In genomic region chr4:62824581-62824980, GRCm38 (mm10) we compare ENCODE assay signal across 18 mouse cellular contexts.
DNase-seq lines count a peak whose midpoint lies in the region; ATAC-seq and TF ChIP-seq lines count a peak whose summit lies in the region.
"Had no signal": no experiment of that assay in that cellular context is flagged by ENCODE, and none has a peak within 500 bp of the region (broad histone marks: within the 10 kb centered on the region; RNA-seq: fewer than 3 reads in every experiment).

No protein-coding gene starts in this region.

- no peaks in the 10 kb centered on the region for H3K36me3 ChIP-seq in heart, embryonic 10.5 days
- no peaks in the 10 kb centered on the region for H3K36me3 ChIP-seq in embryonic facial prominence, embryonic 13.5 days
- H3K36me3 ChIP-seq in hindbrain, embryonic 14.5 days (replicated peaks; ENCODE audit: control insufficient read depth, insufficient read depth): no peaks in the 10 kb centered on the region
- no peaks in the 10 kb centered on the region for H3K36me3 ChIP-seq in midbrain, postnatal 0 days (ENCODE audit: insufficient read depth, low read length)
- H3K36me3 ChIP-seq: midbrain, embryonic 12.5 days had no signal

- TF ChIP-seq CTCF in midbrain, postnatal 0 days (IDR thresholded peaks at IDR 0.05): no peak

- no peaks in the 10 kb centered on the region for H3K4me1 ChIP-seq in heart, embryonic 10.5 days
- peaks cover 27% of the 10 kb centered on the region for H3K4me1 ChIP-seq in embryonic facial prominence, embryonic 13.5 days
- no peaks in the 10 kb centered on the region for H3K4me1 ChIP-seq in hindbrain, embryonic 14.5 days (replicated peaks; ENCODE audit: control insufficient read depth, insufficient read depth, low read length)
- no peaks in the 10 kb centered on the region for H3K4me1 ChIP-seq in midbrain, postnatal 0 days (ENCODE audit: insufficient read depth, low read length)
- H3K4me1 ChIP-seq: midbrain, embryonic 12.5 days had no signal

- no peak overlapping the region for H3K4me3 ChIP-seq in heart, embryonic 10.5 days
- no peak overlapping the region for H3K4me3 ChIP-seq in embryonic facial prominence, embryonic 13.5 days
- H3K4me3 ChIP-seq in hindbrain, embryonic 14.5 days (replicated peaks; ENCODE audit: low read length): no peak overlapping the region
- H3K4me3 ChIP-seq in midbrain, postnatal 0 days (ENCODE audit: low read depth, low read length): no peak overlapping the region
- H3K4me3 ChIP-seq: heart, adult 2 months; midbrain, embryonic 12.5 days had no signal

- no peak overlapping the region for H3K9ac ChIP-seq in embryonic facial prominence, embryonic 13.5 days
- H3K9ac ChIP-seq in hindbrain, embryonic 14.5 days: no peak overlapping the region
- no peak overlapping the region for H3K9ac ChIP-seq in midbrain, postnatal 0 days (replicated peaks; ENCODE audit: low read length, poor library complexity, severe bottlenecking)
- H3K9ac ChIP-seq: liver, postnatal 0 days; midbrain, embryonic 12.5 days had no signal

- WGBS in heart, embryonic 10.5 days: 92% methylated on average over 10 of the region's 10 CpGs
- 29% methylated on average over 10 of the region's 10 CpGs for WGBS in embryonic facial prominence, embryonic 13.5 days
- WGBS in hindbrain, embryonic 14.5 days: 52% methylated on average over 10 of the region's 10 CpGs
- WGBS in midbrain, postnatal 0 days: 49% methylated on average over 10 of the region's 10 CpGs

- ATAC-seq in embryonic facial prominence, embryonic 13.5 days (ENCODE audit: insufficient number of reproducible peaks, insufficient read depth, low FRiP score, low TSS enrichment, low read depth): no peak
- peak; percentile 39; the same call in 1 of the 2 replicates for ATAC-seq in hindbrain, embryonic 14.5 days (ENCODE audit: low FRiP score)
- peak; percentile 20; the same call in 1 of the 2 replicates for ATAC-seq in midbrain, postnatal 0 days (ENCODE audit: low FRiP score)
- ATAC-seq: activated CD4-positive, CD25-positive, alpha-beta regulatory T cell, adult 4 months; inflammation-experienced regulatory T-cells, adult 6 months; liver, postnatal 0 days had no signal

- intact Hi-C loops in heart, postnatal 14 days (cut with DNase I): loop anchor here (5.0 kb wide), 2 partner anchors 58 to 508 kb away; no protein-coding TSS in a partner anchor

- H3K27me3 ChIP-seq in heart, embryonic 10.5 days (ENCODE audit: insufficient read depth, poor library complexity, severe bottlenecking): no peaks in the 10 kb centered on the region
- H3K27me3 ChIP-seq in embryonic facial prominence, embryonic 13.5 days: peaks cover 10% of the 10 kb centered on the region
- no peaks in the 10 kb centered on the region for H3K27me3 ChIP-seq in hindbrain, embryonic 14.5 days (ENCODE audit: control insufficient read depth, insufficient read depth, low read length)
- no peaks in the 10 kb centered on the region for H3K27me3 ChIP-seq in midbrain, postnatal 0 days (ENCODE audit: insufficient read depth, low read length)
- H3K27me3 ChIP-seq: midbrain, embryonic 12.5 days had no signal

- DNase-seq in heart, embryonic 10.5 days (ENCODE audit: low spot score): peak; percentile 27
- DNase-seq in heart, postnatal 14 days: no peak
- DNase-seq in hindbrain, embryonic 14.5 days (ENCODE audit: low spot score): no peak
- DNase-seq in midbrain, postnatal 0 days (ENCODE audit: low spot score): no peak
- no peak for DNase-seq in lung, adult 18-20 months
- DNase-seq in gastrocnemius, postnatal 10 days: no peak
- DNase-seq: adrenal gland, postnatal 25 days; cerebellum, adult 2 months; heart, adult 2 months; kidney, adult 8-10 months; layer of hippocampus, adult 9-11 months; liver; liver, postnatal 0 days; thymus, postnatal 4 days had no signal

- 0 out of 2 replicates have a peak overlapping the region, but pooled peaks have one; percentile 5 for H3K4me2 ChIP-seq in embryonic facial prominence, embryonic 13.5 days
- no peak overlapping the region for H3K4me2 ChIP-seq in hindbrain, embryonic 14.5 days (replicated peaks)
- no peak overlapping the region for H3K4me2 ChIP-seq in midbrain, postnatal 0 days (ENCODE audit: low read depth, low read length, poor library complexity, severe bottlenecking)
- H3K4me2 ChIP-seq: midbrain, embryonic 12.5 days had no signal

- H3K9me3 ChIP-seq in heart, embryonic 10.5 days: no peaks in the 10 kb centered on the region
- H3K9me3 ChIP-seq in embryonic facial prominence, embryonic 13.5 days: no peaks in the 10 kb centered on the region
- no peaks in the 10 kb centered on the region for H3K9me3 ChIP-seq in hindbrain, embryonic 14.5 days (ENCODE audit: control insufficient read depth, low read length)
- no peaks in the 10 kb centered on the region for H3K9me3 ChIP-seq in midbrain, postnatal 0 days (ENCODE audit: low read length)
- H3K9me3 ChIP-seq: midbrain, embryonic 12.5 days had no signal

- no peak overlapping the region for H3K27ac ChIP-seq in heart, embryonic 10.5 days
- peak overlapping the region; percentile 48 for H3K27ac ChIP-seq in embryonic facial prominence, embryonic 13.5 days
- peak overlapping the region; percentile 59 for H3K27ac ChIP-seq in hindbrain, embryonic 14.5 days
- H3K27ac ChIP-seq in midbrain, postnatal 0 days (ENCODE audit: low read depth, low read length): no peak overlapping the region
- H3K27ac ChIP-seq: heart, adult 2 months; midbrain, embryonic 12.5 days had no signal

Comparison
In these comparisons a context has a peak if more than half of its experiments do, and no peak if none do; other contexts are left out.
1. H3K27ac ChIP-seq: peak in embryonic facial prominence, embryonic 13.5 days (single experiment) and hindbrain, embryonic 14.5 days (single experiment); none in heart, embryonic 10.5 days (single experiment) and midbrain, postnatal 0 days (single experiment).